Comparison of ENCODE assay signal across 9 mouse cellular contexts in the genomic region with DNA sequence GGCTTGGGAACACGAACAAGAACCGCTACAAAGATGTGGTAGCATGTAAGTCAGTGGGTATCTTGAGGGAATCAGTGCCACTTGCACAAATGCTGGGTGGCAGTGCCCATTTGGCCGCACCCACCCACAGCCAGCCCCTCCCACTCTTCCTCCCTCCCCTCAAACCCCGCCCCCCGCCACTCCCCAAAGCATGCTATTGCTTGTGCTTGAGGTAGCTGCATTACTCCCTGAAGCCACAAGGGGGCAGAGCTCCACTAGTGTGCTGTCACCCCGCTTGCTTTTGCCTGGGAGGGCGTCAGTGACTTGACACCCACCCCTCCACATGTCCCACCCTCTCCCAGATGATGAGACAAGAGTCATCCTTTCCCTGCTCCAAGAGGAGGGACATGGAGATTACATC. TPM values are rescaled to one million over a fixed set of nuclear protein-coding genes. Genes with fewer than 3 reads are reported as not detected.
DNase-seq lines count a peak whose midpoint lies in the region; ATAC-seq and TF ChIP-seq lines count a peak whose summit lies in the region.
"Had no signal": no experiment of that assay in that cellular context is flagged by ENCODE, and none has a peak within 500 bp of the region (broad histone marks: within the 10 kb centered on the region; RNA-seq: fewer than 3 reads in every experiment).

No protein-coding gene starts in this region.

- peak; percentile 61 for TF ChIP-seq CTCF in gastrocnemius, adult 2 months (IDR thresholded peaks at IDR 0.05)

- no peaks in the 10 kb centered on the region for H3K4me1 ChIP-seq in heart, embryonic 11.5 days (ENCODE audit: control insufficient read depth, insufficient read depth, low read length)

- no peaks in the 10 kb centered on the region for H3K9me3 ChIP-seq in heart, embryonic 11.5 days (replicated peaks; ENCODE audit: control insufficient read depth, low read length)
- H3K9me3 ChIP-seq: limb, embryonic 13.5 days had no signal

- H3K4me3 ChIP-seq in heart, embryonic 11.5 days (ENCODE audit: low read depth, low read length): no peak overlapping the region
- no peak overlapping the region for H3K4me3 ChIP-seq in gastrocnemius, adult 2 months
- H3K4me3 ChIP-seq: limb, embryonic 13.5 days had no signal

- H3K27me3 ChIP-seq in heart, embryonic 11.5 days (ENCODE audit: control insufficient read depth, insufficient read depth, low read length): peaks cover 12% of the 10 kb centered on the region

- no peak overlapping the region for H3K9ac ChIP-seq in heart, embryonic 11.5 days (ENCODE audit: low read depth, low read length)
- H3K9ac ChIP-seq: limb, embryonic 13.5 days had no signal

- no peak overlapping the region for H3K27ac ChIP-seq in heart, embryonic 11.5 days (ENCODE audit: low read depth, low read length)
- no peak overlapping the region for H3K27ac ChIP-seq in gastrocnemius, adult 2 months
- H3K27ac ChIP-seq: limb, embryonic 13.5 days had no signal

- WGBS in heart, embryonic 11.5 days (ENCODE audit: insufficient replicate concordance): 24% methylated on average over 7 of the region's 7 CpGs
- 36% methylated on average over 6 of the region's 7 CpGs for whole genome bisulfite sequencing in large intestine, adult 2 months

- no peak overlapping the region for H3K4me2 ChIP-seq in heart, embryonic 11.5 days
- H3K4me2 ChIP-seq: limb, embryonic 13.5 days had no signal

- no peaks in the 10 kb centered on the region for H3K36me3 ChIP-seq in heart, embryonic 11.5 days (ENCODE audit: control insufficient read depth, insufficient read depth, low read length)
- H3K36me3 ChIP-seq: limb, embryonic 13.5 days had no signal

- intact Hi-C loops in gastrocnemius, adult 2 months (cut with DNase I): no loop called here

- ATAC-seq in heart, embryonic 11.5 days (replicated peaks; ENCODE audit: insufficient number of reproducible peaks, low FRiP score, low TSS enrichment): no peak
- ATAC-seq in megakaryocyte, adult 5-6 weeks (ENCODE audit: poor library complexity, severe bottlenecking): peak; percentile 55

- DNase-seq in heart, adult 11 months: peak; percentile 96
- peak; percentile 92 for DNase-seq in CD4-positive, CD25-positive, alpha-beta regulatory T cell, adult 2 months (ENCODE audit: low read depth, low spot score)
- peak; percentile 43 for DNase-seq in c-Kit-negative CD71-positive TER-119-positive erythroid progenitor cells, embryonic 14.5 days (ENCODE audit: low read depth, low spot score)
- DNase-seq in gastrocnemius, adult 2 months: peak; percentile 67
- peak; percentile 32 for DNase-seq in large intestine, adult 2 months (ENCODE audit: low read depth, low spot score)
- DNase-seq in spleen, postnatal 14 days (ENCODE audit: low spot score in 2 of 2): peak; percentile 56 to 78

RNA-seq across cellular contexts. Expression of gene Ptpn18, which starts 3.2 kb away (rescaled TPM):
- polyA plus RNA-seq in heart, embryonic 11.5 days (2014; fragmentation: Nextera tagmentation; extraction: Ambion mirVana): 7.4 and 10.4 TPM in 2 replicates
- 1 to 10 TPM; 1.8 to 2.3 TPM for total RNA-seq in gastrocnemius, adult 2 months (2021)
- polyA plus RNA-seq in large intestine, adult 2 months (2012; rRNA removed): 64.2 and 84.7 TPM in 2 replicates
- total RNA-seq in megakaryocyte, adult 5-6 weeks (2015): 74.4 and 86.1 TPM in 2 replicates
- total RNA-seq in megakaryocyte, adult 5-6 weeks (2017): 415 and 428 TPM in 2 replicates

RNA-seq across cellular contexts. Expression of gene Imp4, which starts 23.1 kb away (rescaled TPM):
- polyA plus RNA-seq in heart, embryonic 11.5 days (2014; fragmentation: Nextera tagmentation; extraction: Ambion mirVana): 73.0 and 80.8 TPM in 2 replicates
- total RNA-seq in gastrocnemius, adult 2 months (2021): 10 to 100 TPM in 1 of 2 experiments, 1 to 10 TPM in 1; 8.7 to 14.0 TPM
- polyA plus RNA-seq in large intestine, adult 2 months (2012; rRNA removed): 36.5 and 52.1 TPM in 2 replicates
- 29.1 and 30.6 TPM in 2 replicates for total RNA-seq in megakaryocyte, adult 5-6 weeks (2015)
- total RNA-seq in megakaryocyte, adult 5-6 weeks (2017): 13.3 and 14.7 TPM in 2 replicates

RNA-seq across cellular contexts. Expression of gene Ccdc115, which starts 23.3 kb away (rescaled TPM):
- polyA plus RNA-seq in heart, embryonic 11.5 days (2014; fragmentation: Nextera tagmentation; extraction: Ambion mirVana): 49.0 and 49.8 TPM in 2 replicates
- 10 to 100 TPM; 10.8 to 13.6 TPM for total RNA-seq in gastrocnemius, adult 2 months (2021)
- 16.6 and 20.1 TPM in 2 replicates for polyA plus RNA-seq in large intestine, adult 2 months (2012; rRNA removed)
- total RNA-seq in megakaryocyte, adult 5-6 weeks (2015): 47.7 and 48.0 TPM in 2 replicates
- 42.1 and 55.3 TPM in 2 replicates for total RNA-seq in megakaryocyte, adult 5-6 weeks (2017)

RNA-seq across cellular contexts. Expression of gene Prss39, which starts 35.4 kb away (rescaled TPM):
- not detected in 2 replicates for polyA plus RNA-seq in heart, embryonic 11.5 days (2014; fragmentation: Nextera tagmentation; extraction: Ambion mirVana)
- total RNA-seq in gastrocnemius, adult 2 months (2021): not detected
- polyA plus RNA-seq in large intestine, adult 2 months (2012; rRNA removed): 0.06 TPM in 1 of 2 replicates, not detected in the other
- 0.21 TPM in 1 of 2 replicates, not detected in the other for total RNA-seq in megakaryocyte, adult 5-6 weeks (2015)
- not detected in 2 replicates for total RNA-seq in megakaryocyte, adult 5-6 weeks (2017)
- polyA plus RNA-seq: limb, embryonic 13.5 days had no signal

Comparison
In these comparisons a context has a peak if more than half of its experiments do, and no peak if none do; other contexts are left out.
1. DNase-seq: peak in every context shown above with its lines; median percentile 96 in heart, adult 11 months; 92 in CD4-positive, CD25-positive, alpha-beta regulatory T cell, adult 2 months; 67 in gastrocnemius, adult 2 months; 67 in spleen, postnatal 14 days; 43 in c-Kit-negative CD71-positive TER-119-positive erythroid progenitor cells, embryonic 14.5 days; 32 in large intestine, adult 2 months.
2. RNA of gene Ptpn18, which starts 3.2 kb away (total RNA-seq): 74.4 to 428 TPM in megakaryocyte, adult 5-6 weeks; 1.8 to 2.3 TPM in gastrocnemius, adult 2 months; every median in the first group is over 10 times any median in the second.